Mouse (Mus musculus) embryonic fibroblast, embryonic 13.5 days (primary cell): ENCODE results near the gene Tas2r143. TPM values are rescaled to one million over a fixed set of nuclear protein-coding genes. Genes with fewer than 3 reads are reported as not detected.
A peak's percentile ranks its signal among the peaks of the same experiment; 100 is the strongest.

ENCODE experiments used
- H3K27ac ChIP-seq: 2 replicates; pipeline ENCODE4 v1.5.1; 2012; ENCODE audit warnings: low read length, control low read depth, inconsistent platforms; ENCODE audit not compliant: insufficient read depth
- H3K4me1 ChIP-seq: 2 replicates; pipeline ENCODE4 v1.6.1; 2011; ENCODE audit warnings: low read length; ENCODE audit not compliant: control insufficient read depth, insufficient read depth
- H3K4me3 ChIP-seq: 2 replicates; pipeline ENCODE4 v1.5.1; 2011; ENCODE audit warnings: mild to moderate bottlenecking, control low read depth, low read length; ENCODE audit not compliant: insufficient read depth
- CTCF ChIP-seq: IDR thresholded peaks from 2 replicates; pipeline ENCODE4 v1.5.1; 2011; ENCODE audit warnings: mild to moderate bottlenecking, control low read depth, low read length, moderate library complexity, borderline replicate concordance; ENCODE audit not compliant: insufficient read depth
- POLR2A ChIP-seq: IDR thresholded peaks from 2 replicates; pipeline ENCODE4 v1.6.1; 2011; ENCODE audit warnings: low read depth, mild to moderate bottlenecking, control low read depth, low read length, moderate library complexity
- polyA plus RNA-seq: library from polyadenylated mRNA; stranded (reverse); fragments of >200 nt; gene quantifications from 2 replicates; pipeline ENCODE4 v1.2.4, GENCODE M21; 2011; ENCODE audit warnings: low read depth; ENCODE audit not compliant: missing spikeins, insufficient read length

Tas2r143 gene
- polyA plus RNA-seq, 1 experiment, result not detected

DNA sequence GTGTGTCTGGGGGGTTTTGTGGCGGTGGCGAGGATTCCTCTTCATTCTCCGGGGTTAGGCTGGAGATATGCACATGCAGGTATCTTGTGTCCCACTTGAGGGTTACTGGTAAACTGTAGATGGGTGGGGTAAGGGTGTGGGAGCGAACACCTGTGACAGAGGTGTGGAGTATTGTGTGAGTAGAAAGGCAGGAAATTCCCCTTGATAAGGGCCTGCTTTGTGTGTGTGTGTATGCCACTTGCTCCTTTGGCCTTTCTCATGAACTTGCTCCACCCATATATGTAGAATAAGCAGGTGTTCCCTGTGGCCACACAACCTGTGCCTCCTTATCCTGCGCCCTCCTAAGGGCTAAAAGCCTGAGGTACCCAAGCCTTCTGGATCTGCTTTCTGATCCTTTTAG, 43.1 kb upstream of the Tas2r143 start:
- Histone ChIP-seq H3K4me3 (no peak overlapping the region), H3K4me1 (peaks cover 26% of the 10 kb centered on the region), H3K27ac (no peak overlapping the region)
- no peak for TF ChIP-seq CTCF

GRCm38 (mm10) chr6:42357901-42358300, 42.1 kb upstream of the Tas2r143 start:
- Histone ChIP-seq H3K4me3 (no peak overlapping the region), H3K4me1 (peaks cover 26% of the 10 kb centered on the region), H3K27ac (no peak overlapping the region)
- no peak for TF ChIP-seq CTCF
- TF ChIP-seq POLR2A, result 0 out of 2 replicates have a peak, but pooled peaks have one; percentile 23

GRCm38 (mm10) chr6:42358901-42359300, 41.1 kb upstream of the Tas2r143 start:
- peak overlapping the region; percentile 12 for H3K27ac ChIP-seq
- peaks cover 24% of the 10 kb centered on the region for H3K4me1 ChIP-seq
- TF ChIP-seq CTCF (no peak), POLR2A (no peak)
- H3K4me3 ChIP-seq, result no peak overlapping the region

- no peak for TF ChIP-seq CTCF
- no peak for TF ChIP-seq POLR2A
- no peak overlapping the region for H3K4me3 ChIP-seq
- peak overlapping the region; percentile 76 for H3K27ac ChIP-seq
- H3K4me1 ChIP-seq, result peaks cover 22% of the 10 kb centered on the region
Measured at GRCm38 (mm10) chr6:42359364-42360147, 40.5 kb upstream of the Tas2r143 start.

GRCm38 (mm10) chr6:42360231-42360840, 39.7 kb upstream of the Tas2r143 start:
- Histone ChIP-seq H3K4me3 (no peak overlapping the region), H3K27ac (peak overlapping the region; percentile 76), H3K4me1 (peaks cover 15% of the 10 kb centered on the region; the same call in 1 of the 2 replicates)
- TF ChIP-seq POLR2A, result no peak; the same call in 1 of the 2 replicates
- TF ChIP-seq CTCF, result no peak

DNA sequence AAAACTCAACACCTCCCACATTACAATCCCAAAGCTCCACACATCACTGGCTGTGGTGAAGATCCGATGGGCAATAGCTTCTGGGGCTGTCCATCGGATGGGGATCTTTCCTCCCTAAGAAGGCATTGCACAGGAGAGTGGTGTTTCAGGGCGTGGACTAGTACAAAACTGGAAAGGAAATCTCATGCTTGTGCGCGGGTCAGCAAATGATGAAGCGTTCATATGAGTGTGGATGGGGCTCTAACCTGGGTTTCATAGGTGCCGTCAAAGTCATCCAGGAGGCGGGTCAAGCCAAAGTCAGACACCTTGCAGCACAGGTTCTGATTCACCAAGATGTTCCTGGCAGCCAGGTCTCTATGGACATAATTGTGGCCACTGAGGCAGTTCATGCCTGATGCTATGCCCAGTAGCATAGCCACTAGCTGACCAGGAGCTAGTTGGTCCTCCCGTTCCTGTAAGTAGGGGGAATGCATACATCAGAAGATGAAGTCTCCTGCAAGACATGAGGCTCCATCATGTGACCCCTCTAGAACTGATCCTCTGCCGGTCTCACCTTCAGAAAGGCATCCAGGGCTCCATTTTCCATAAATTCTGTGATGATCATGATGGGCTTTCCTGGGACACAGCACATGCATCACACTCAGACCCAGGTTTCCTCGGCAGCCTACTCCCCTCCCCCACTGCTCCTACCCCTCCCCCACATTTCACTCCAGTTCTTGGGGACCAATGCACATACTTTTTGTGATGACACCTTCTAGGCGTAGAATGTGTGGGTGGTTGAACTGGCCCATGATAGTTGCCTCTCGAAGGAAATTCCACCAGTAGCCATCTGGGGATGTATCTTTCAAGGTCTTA, 38.8 kb upstream of the Tas2r143 start:
- Histone ChIP-seq H3K4me1 (peaks cover 9% of the 10 kb centered on the region; the same call in 1 of the 2 replicates), H3K27ac (0 out of 2 replicates have a peak overlapping the region, but pooled peaks have one; percentile 18), H3K4me3 (no peak overlapping the region)
- TF ChIP-seq CTCF (no peak), POLR2A (peak; percentile 37; the same call in 1 of the 2 replicates)

GRCm38 (mm10) chr6:42362074-42362473, 38.0 kb upstream of the Tas2r143 start:
- 0 out of 2 replicates have a peak overlapping the region, but pooled peaks have one; percentile 18 for H3K27ac ChIP-seq
- no peak overlapping the region for H3K4me3 ChIP-seq
- TF ChIP-seq POLR2A, result peak; percentile 44
- no peak for TF ChIP-seq CTCF
- H3K4me1 ChIP-seq, result peaks cover 9% of the 10 kb centered on the region; the same call in 1 of the 2 replicates

DNA sequence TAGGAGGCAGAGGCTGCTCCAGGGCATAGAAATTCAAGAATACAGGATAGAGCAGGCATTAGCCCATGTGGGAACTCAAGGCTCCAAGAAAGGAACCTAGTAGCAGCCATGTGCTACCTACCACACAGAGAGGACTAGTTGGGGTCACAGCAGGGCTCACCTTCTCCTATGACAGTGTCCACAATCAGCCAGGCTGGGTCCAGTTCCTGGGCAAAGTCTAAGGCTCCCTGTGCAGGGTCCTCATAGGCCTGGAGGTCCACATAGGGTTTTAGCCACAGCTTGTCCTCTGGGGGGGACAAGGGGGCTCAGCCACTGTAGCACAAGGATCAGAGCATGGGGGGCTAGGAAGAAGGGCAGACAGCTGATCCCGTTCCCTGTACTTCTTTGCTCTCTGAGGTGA, 37.5 kb upstream of the Tas2r143 start:
- no peak for TF ChIP-seq CTCF
- TF ChIP-seq POLR2A, result peak; percentile 39; the same call in 1 of the 2 replicates
- no peak overlapping the region for H3K4me3 ChIP-seq
- H3K27ac ChIP-seq, result peak overlapping the region; percentile 18; the same call in 1 of the 2 replicates
- peaks cover 9% of the 10 kb centered on the region; the same call in 1 of the 2 replicates for H3K4me1 ChIP-seq

GRCm38 (mm10) chr6:42362974-42363373, 37.1 kb upstream of the Tas2r143 start:
- H3K27ac ChIP-seq, result no peak overlapping the region; the same call in 1 of the 2 replicates
- TF ChIP-seq POLR2A, result no peak
- H3K4me3 ChIP-seq, result no peak overlapping the region
- H3K4me1 ChIP-seq, result peaks cover 7% of the 10 kb centered on the region; the same call in 1 of the 2 replicates
